Mouse (Mus musculus) ES-E14 (cell line): ENCODE results near the gene Marc2. TPM values are rescaled to one million over a fixed set of nuclear protein-coding genes. Genes with fewer than 3 reads are reported as not detected.

ENCODE experiments used
- DNase-seq: peaks from one replicate; pipeline ENCODE4 v3.0.0-alpha.2; 2013; ENCODE audit warnings: low read depth, low spot score
- H3K27ac ChIP-seq: 2 replicates; pipeline ENCODE4 v1.5.1; 2012; ENCODE audit warnings: low read depth, mild to moderate bottlenecking, low read length, moderate library complexity, mixed read lengths; ENCODE audit not compliant: poor library complexity, insufficient read depth, severe bottlenecking
- H3K36me3 ChIP-seq: 2 replicates; pipeline ENCODE4 v1.6.1; 2012; ENCODE audit warnings: mild to moderate bottlenecking, low read length, moderate library complexity, mixed read lengths; ENCODE audit not compliant: control insufficient read depth, poor library complexity, insufficient read depth, severe bottlenecking
- H3K4me1 ChIP-seq, 2 experiments: fragments of 150-350 bp in 1 of 2; sonication (generic) in 1 of 2; 2 replicates each; pipeline ENCODE4 v1.6.1; 2012; ENCODE audit warnings: low read length in 2 of 2, mild to moderate bottlenecking in 1 of 2, mixed read lengths in 1 of 2; ENCODE audit not compliant: control insufficient read depth in 2 of 2, insufficient read depth in 2 of 2, poor library complexity in 1 of 2
- H3K4me3 ChIP-seq, 2 experiments: fragments of 150-350 bp in 1 of 2; sonication (generic) in 1 of 2; 2 replicates each; pipeline ENCODE4 v1.5.1; 2012; ENCODE audit warnings: low read length in 2 of 2, low read depth in 1 of 2, mild to moderate bottlenecking in 1 of 2, mixed read lengths in 1 of 2; ENCODE audit not compliant: insufficient read depth in 1 of 2, poor library complexity in 1 of 2, severe bottlenecking in 1 of 2
- H3K9ac ChIP-seq: 2 replicates; pipeline ENCODE4 v1.6.1; 2012; ENCODE audit warnings: low read depth, mild to moderate bottlenecking, low read length, mixed read lengths; ENCODE audit not compliant: poor library complexity, insufficient read depth, severe bottlenecking
- H3K9me3 ChIP-seq: fragments of 150-350 bp; sonication (generic); 2 replicates; pipeline ENCODE4 v1.6.1; 2012; ENCODE audit warnings: low read depth, mild to moderate bottlenecking, low read length; ENCODE audit not compliant: control insufficient read depth, insufficient read depth
- CHD2 ChIP-seq: IDR thresholded peaks from 2 replicates; pipeline ENCODE4 v1.6.1; 2014; ENCODE audit warnings: mild to moderate bottlenecking, low read depth, low read length, inconsistent platforms
- HCFC1 ChIP-seq: IDR thresholded peaks from 2 replicates; pipeline ENCODE4 v1.6.1; 2012; ENCODE audit warnings: low read length, inconsistent platforms, borderline replicate concordance; ENCODE audit not compliant: insufficient read depth
- MAFK ChIP-seq: IDR thresholded peaks from 2 replicates; pipeline ENCODE4 v1.6.1; 2014; ENCODE audit warnings: mild to moderate bottlenecking, low read depth, low read length, inconsistent platforms; ENCODE audit not compliant: insufficient read depth
- ZC3H11A ChIP-seq: IDR thresholded peaks from 2 replicates; pipeline ENCODE4 v1.6.1; 2012; ENCODE audit warnings: low read depth, mild to moderate bottlenecking, inconsistent platforms, low read length, borderline replicate concordance
- ZNF384 ChIP-seq: IDR thresholded peaks from 2 replicates; pipeline ENCODE4 v1.6.1; 2012; ENCODE audit warnings: low read depth, low read length, inconsistent platforms
- in situ Hi-C, 2 experiments: fragments of 600-800 bp; cut with MboI; formaldehyde crosslinking; loops; one replicate each; pipeline ENCODE4 v1.15.1; 2025; ENCODE audit warnings: low sequenced_read_pairs in 2 of 2, inconsistent platforms in 1 of 2; ENCODE audit not compliant: unreplicated experiment in 2 of 2
- total RNA-seq: library from RNA; depleted of rRNA; stranded (reverse); fragments of 300-350 nt; gene quantifications from 2 replicates; pipeline ENCODE4 v1.2.3, GENCODE M21; 2012

The Marc2 gene
- total RNA-seq, 1 experiment = 58.1 TPM

DNA sequence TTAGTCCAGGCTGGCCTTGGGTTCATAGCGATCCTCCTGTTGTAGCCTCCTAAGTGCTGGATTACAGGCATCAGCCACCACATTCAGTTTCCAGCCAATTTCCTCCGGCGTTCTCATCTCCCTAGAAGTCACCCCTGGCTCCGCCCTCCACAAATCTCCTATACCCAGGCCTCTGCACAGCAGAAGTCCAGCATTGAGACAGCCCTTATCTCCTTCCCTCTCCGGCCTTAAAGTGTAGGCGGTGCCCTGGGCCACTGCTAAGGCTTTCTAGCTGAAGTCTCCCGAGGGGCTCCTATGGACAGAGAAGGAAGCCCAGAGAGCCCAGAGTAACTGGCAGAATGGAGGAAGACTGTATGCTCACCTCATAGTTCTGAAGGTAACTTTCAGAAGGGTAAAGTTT lies 12.8 kb downstream of the Marc2 start:
- no peaks in the 10 kb centered on the region for H3K9me3 ChIP-seq
- H3K36me3 ChIP-seq = peaks cover 2% of the 10 kb centered on the region; the same call in 1 of the 2 replicates
- no peak for DNase-seq
- H3K4me3 ChIP-seq = no peak overlapping the region
- TF ChIP-seq ZC3H11A (no peak), MAFK (no peak), HCFC1 (no peak), CHD2 (no peak), ZNF384 (no peak)
- no peak overlapping the region for H3K27ac ChIP-seq
- in situ Hi-C loops = no loop called here
- peaks cover 0 to 6% of the 10 kb centered on the region in 2 experiments; a peak in 2 of 4 replicates for H3K4me1 ChIP-seq
- H3K9ac ChIP-seq = no peak overlapping the region

DNA sequence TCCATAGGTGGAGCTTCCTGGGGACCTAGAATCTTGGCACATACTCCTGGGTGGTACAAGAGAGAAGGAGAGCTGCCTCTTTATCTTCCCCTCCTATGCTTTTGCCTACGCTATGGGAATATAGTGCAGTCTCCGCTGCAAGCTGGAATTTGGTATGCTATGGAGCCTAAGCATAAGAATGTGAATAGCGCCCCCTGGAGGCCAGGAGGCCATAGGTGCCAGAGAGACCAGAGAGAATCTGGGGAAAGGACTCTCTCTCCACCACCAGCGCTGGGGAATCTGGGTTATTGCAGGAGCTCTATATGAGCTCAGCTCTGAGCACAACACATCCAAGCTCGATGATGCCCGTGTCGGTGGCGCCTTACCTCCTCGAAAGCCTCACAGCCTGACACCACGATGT lies 14.0 kb downstream of the Marc2 start:
- no peaks in the 10 kb centered on the region for H3K9me3 ChIP-seq
- no peak overlapping the region for H3K27ac ChIP-seq
- H3K4me3 ChIP-seq = no peak overlapping the region
- H3K36me3 ChIP-seq = peaks cover 2% of the 10 kb centered on the region; the same call in 1 of the 2 replicates
- peaks cover 0 to 8% of the 10 kb centered on the region in 2 experiments; a peak in 2 of 4 replicates for H3K4me1 ChIP-seq
- no peak overlapping the region for H3K9ac ChIP-seq
- TF ChIP-seq MAFK (no peak), ZC3H11A (no peak), HCFC1 (no peak), ZNF384 (no peak), CHD2 (no peak)
- DNase-seq = peak; percentile 77
- in situ Hi-C loops = no loop called here

DNA sequence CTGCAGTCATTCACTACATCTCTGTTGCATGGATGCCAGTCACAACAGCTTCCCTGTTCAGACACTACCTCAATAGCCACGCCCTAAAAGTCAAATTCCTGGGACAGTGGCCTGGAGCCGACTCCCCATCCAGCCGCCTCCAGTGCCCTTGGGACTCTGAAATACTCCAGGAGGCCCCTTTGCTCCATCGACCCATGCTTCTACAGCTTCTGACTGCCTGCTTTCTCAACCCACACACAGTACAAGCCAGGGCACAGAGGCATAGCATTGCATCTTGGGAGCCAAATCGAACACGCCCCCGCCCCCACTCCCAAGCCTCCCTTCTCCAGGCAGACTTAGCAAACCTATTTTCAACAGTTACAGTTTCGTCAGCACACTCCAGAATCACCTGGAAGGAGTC lies 16.4 kb downstream of the Marc2 start:
- TF ChIP-seq CHD2 = no peak
- Histone ChIP-seq H3K4me1 (peaks cover 0 to 3% of the 10 kb centered on the region in 2 experiments; a peak in 1 of 4 replicates), H3K27ac (no peak overlapping the region), H3K9me3 (no peaks in the 10 kb centered on the region), H3K36me3 (peaks cover 2% of the 10 kb centered on the region; the same call in 1 of the 2 replicates), H3K9ac (no peak overlapping the region), H3K4me3 (no peak overlapping the region)
- in situ Hi-C loops = no loop called here
- DNase-seq = peak; percentile 43

DNA sequence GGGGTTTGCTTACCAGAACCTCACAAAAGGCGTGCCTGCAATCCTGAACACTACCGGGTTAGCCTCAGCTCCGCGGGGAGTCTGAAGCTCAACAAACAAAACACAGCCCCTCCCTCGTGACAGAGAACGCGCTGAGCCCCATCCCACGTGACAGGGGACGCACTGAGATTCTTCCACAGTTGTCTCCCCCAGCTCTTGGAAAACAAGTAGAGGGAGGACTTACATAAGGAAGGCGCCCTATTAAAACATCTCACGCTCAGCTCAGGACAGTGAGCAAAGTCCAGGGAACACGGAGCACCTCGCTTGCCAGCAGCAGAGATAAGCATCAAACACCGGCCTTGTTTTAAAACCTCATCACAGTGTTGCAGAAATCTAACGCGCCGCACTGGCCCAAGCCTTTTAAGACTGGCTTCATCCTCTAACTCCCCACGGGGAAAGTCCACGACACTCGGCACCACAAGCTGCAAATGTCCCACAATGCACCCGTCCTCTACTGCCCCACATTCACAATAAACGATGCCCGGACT lies 19.0 kb downstream of the Marc2 start:
- Histone ChIP-seq H3K9ac (0 out of 2 replicates have a peak overlapping the region, but pooled peaks have one; percentile 13), H3K4me1 (peaks cover 0 to 3% of the 10 kb centered on the region in 2 experiments; a peak in 2 of 4 replicates), H3K4me3 (peak overlapping the region in 1 of 2 experiments; percentile 54; a peak in 2 of 4 replicates), H3K36me3 (no peaks in the 10 kb centered on the region; the same call in 1 of the 2 replicates), H3K27ac (no peak overlapping the region), H3K9me3 (no peaks in the 10 kb centered on the region)
- DNase-seq = peak; percentile 58
- TF ChIP-seq MAFK = no peak
- TF ChIP-seq HCFC1 = no peak
- TF ChIP-seq ZC3H11A = no peak
- no peak for TF ChIP-seq ZNF384
- no peak for TF ChIP-seq CHD2
- in situ Hi-C loops = no loop called here

DNA sequence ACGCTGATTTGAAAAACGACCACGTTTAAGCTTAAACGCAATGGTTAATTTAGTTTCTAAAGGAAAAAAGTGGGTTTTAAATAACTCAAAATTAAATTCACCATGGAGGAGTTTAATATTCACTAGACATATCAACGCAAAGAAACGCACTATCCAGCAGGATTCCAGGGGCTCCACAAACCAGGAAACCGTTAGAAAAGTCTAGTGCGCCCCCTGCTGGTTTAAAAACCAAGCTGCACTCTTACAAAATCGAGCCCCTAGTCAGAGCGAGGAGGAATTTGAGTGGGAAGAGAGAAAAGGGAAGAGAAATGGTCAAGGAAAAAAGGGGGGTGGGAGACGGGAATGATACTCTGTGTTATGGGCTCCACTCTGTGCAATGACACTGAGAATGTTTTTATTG lies 21.2 kb downstream of the Marc2 start:
- Histone ChIP-seq H3K4me3 (no peak overlapping the region), H3K4me1 (peaks cover 0 to 3% of the 10 kb centered on the region in 2 experiments; a peak in 2 of 4 replicates), H3K9me3 (no peaks in the 10 kb centered on the region), H3K9ac (no peak overlapping the region), H3K36me3 (no peaks in the 10 kb centered on the region; the same call in 1 of the 2 replicates), H3K27ac (no peak overlapping the region)
- peak; percentile 52 for DNase-seq
- TF ChIP-seq CHD2 (no peak), MAFK (0 out of 2 replicates have a peak, but pooled peaks have one; percentile 6), HCFC1 (no peak), ZNF384 (no peak)
- in situ Hi-C loops = no loop called here
